Mouse (Mus musculus) cerebellum, postnatal 25 days (tissue): ENCODE data around the gene Grk3.

Experiments
- DNase-seq, 2 experiments: peaks; one replicate each; pipeline ENCODE4 v3.0.0; 2021; ENCODE audit warnings: mixed read lengths in 2 of 2

The Grk3 gene

DNA sequence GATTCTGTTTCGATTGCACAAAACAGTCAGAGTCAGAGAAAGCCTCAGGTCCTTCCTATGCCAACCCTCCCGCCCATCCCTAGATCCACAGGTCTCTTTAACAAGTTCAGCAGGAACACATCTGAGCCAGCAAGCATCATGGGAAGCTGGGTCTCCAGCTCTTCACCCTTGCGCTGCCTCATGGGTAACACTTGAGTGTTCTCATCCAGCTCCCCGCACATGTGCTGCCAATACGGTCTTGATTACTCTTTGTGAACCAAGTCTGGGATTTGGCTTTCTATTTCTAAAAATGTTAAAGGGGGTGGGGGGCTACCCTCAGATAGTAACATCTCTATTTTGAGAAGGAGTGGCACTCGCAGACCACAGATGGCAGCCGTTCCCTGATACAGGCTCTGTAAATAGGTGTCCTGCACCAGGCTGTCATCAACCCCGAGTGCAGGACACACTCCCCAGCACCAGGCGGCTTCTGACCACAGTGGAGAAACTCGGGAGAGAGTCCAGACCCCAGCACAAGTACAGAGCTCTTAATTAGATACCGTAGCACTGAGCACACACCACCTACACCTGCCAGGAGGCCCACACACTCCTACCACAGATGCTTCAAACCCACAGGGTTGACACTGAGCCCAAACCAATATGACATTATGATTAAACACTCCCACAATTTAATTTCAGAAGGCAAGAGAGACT, 82.6 kb downstream of the Grk3 start:
- no peak for DNase-seq

DNA sequence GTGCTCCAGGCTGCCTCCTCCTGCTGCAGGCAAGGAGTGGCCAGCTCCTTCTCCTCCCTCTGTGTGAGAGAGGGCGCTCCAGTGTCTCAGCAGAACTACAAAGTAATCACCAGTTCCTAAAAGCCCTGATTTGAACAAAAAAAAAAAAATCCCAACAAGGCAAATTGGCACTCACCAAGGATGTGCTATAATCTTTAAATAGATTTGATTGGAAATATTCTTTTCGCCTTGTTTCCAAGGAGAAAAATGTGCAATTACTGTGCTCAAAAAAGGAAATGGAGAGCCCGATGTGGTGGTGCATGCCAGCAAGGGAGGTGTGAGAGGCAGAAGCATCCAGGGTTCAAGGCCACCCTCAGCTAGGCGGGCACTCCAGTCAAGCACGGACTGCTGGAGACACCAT, 83.7 kb downstream of the Grk3 start:
- DNase-seq, result no peak

DNA sequence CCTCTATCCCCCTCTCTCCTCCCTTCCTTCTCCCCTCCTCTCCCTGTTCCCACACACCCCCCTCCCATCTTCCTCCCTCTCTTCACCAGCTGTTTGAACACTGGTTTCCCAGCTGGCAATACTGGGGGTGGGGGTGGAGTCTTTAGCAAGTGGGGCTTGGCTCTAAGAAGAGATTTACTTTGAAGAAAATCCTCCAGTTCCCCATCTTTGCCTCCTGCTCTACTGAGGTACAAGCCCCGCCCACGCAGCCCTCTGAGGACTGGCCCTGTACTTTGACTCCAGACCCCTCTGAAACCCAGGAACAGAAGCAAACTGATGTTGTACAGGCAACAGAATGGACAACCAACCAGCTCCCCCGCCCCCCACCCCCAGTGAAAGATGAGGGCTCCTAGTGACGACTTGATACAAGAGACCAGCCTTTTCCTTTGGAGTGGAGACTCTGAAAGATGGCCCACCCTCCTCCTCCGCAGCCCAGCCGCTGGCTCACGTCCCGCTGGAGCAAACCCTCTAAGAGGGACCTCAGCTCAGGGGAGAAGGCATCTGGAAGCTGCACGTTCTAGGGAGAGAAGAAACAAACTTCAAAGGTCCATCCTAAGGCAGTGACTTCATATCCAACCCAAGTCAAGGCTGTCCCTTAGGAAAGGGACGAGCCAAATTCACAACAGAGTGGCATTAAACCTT, 87.2 kb downstream of the Grk3 start:
- DNase-seq, result no peak

DNA sequence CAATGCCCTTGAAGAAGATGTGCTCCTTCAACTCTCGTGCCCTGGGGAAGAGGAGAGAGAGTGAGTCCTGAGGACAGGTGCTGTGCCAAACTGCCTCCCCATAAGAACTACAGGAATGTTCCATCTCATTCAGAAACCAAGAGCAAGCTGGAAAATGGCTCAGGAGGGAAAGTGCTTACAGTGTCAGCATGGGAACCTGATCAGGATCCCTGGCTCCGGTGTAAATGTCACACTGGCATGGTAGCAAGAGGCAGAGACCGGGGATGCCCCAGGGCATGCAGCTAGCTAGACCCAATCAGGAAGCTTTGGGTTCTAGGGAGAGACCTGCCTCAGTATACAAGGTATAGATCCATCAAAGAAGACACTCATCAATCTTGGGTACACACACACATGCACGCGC, 90.2 kb downstream of the Grk3 start:
- DNase-seq, result no peak

DNA sequence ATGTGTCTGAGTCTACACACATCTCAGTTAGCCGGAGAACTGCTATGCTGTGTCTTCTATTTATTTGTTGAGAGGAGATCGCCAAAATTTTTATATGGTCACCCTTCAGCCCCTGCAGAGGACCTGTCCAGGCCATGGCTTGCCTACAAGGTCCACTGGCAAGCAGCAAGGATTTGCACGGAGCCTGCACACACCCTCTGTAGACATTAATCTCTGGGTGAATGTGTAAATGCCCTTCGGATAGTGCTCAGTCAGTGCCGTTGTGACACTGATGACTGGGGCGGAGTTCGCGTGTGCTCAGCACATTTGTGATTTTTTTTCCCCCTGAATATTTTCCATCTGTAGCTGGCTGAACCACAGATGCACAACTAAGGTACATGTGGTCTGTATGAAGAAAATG, 90.8 kb downstream of the Grk3 start:
- DNase-seq, result no peak

DNA sequence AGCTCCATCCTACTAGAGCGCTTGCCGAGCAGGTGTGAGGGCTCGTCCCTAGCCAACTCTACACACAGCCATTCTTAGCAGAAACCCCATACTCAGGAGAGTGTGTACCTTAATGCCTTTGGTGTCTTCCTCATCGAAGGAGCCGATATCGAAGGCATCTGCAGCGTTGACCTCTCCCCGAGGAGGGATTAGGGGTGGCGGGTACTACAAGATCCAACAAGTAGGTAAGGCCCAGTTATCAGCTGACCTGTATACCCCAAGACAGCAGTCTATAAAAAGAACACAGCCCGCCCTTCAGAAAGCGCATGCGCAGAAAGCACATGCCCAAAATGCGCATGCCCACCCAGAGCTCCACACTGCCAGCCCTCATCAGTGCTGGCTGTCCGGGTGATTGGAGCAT, 91.8 kb downstream of the Grk3 start:
- no peak for DNase-seq

DNA sequence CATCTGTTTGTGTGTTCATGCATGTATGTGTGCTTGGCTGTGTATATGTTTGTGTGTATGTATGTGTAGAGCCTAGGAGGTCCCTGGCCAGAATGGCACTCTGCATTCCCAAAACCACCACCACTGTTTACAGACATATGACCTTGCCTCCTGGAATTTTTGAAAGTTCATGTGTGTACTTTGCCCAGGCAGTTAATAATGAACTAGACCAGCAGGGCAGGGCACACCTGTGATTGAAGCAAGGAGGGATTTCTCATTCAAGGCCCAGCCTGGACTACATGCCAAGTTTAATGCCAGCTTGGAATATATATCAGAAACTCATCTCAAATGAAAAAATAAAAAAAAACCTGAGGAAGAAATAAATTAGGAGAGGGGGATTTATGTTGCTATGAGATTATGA, 93.7 kb downstream of the Grk3 start:
- no peak for DNase-seq

DNA sequence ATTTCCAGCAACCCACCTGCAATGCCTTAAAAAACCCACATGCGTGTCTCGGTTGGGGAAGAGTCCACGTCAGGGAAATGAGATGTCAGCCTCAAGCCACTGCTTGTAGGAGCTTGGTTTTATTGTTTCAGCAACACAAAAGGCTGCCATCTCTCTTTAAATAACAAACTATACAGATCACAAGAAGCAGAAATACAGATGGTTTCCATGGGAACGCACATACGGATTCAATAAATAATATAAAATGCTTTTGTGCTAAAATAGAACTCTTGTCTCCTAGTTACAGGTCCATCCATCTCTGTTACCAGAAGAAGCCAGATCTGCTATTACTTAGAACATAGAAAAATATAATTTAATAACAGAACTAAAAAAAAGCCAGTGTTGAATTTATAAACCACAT, 105.2 kb downstream of the Grk3 start:
- no peak for DNase-seq

DNA sequence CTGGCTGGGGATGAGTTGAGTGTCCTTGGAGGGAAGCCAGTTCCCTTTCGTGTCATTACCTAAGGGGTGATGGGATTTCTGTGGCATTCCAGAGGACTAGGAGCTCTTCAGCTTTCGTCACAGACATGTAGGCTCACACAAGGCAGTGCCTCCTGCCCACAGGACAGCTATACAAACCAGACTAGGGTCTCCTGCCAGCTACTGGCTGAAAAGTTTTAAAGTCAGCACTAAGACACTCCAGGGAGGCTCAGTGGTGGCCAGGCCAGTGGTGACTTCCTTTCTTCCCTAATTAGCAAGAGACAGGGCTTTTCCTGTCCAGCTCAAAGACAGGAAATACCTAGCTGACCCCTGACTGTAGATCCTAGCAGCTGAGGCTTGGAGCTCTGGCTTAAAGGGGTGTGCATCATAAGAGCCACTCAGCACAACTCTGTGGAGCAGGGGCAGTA, 107.4 kb downstream of the Grk3 start:
- no peak for DNase-seq

DNA sequence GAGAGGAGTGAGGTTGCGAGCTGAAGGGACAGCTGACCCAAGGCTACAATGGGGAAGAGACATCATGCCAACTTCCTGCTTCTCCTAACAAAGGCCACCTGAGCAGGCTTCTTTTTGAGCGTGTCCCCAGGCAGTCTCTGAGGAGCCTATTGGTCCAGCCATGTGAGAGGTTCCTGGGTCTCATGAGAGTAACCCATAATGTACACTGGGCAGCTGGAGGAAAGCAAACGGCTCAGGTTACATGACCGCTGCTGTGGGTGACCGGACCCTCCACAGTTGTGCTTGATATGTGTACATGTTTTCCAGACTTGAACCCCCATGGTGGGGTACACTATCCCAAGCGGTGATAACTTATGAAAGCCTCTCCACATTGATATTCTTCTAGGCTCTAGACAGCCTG, 108.1 kb downstream of the Grk3 start:
- no peak for DNase-seq

DNA sequence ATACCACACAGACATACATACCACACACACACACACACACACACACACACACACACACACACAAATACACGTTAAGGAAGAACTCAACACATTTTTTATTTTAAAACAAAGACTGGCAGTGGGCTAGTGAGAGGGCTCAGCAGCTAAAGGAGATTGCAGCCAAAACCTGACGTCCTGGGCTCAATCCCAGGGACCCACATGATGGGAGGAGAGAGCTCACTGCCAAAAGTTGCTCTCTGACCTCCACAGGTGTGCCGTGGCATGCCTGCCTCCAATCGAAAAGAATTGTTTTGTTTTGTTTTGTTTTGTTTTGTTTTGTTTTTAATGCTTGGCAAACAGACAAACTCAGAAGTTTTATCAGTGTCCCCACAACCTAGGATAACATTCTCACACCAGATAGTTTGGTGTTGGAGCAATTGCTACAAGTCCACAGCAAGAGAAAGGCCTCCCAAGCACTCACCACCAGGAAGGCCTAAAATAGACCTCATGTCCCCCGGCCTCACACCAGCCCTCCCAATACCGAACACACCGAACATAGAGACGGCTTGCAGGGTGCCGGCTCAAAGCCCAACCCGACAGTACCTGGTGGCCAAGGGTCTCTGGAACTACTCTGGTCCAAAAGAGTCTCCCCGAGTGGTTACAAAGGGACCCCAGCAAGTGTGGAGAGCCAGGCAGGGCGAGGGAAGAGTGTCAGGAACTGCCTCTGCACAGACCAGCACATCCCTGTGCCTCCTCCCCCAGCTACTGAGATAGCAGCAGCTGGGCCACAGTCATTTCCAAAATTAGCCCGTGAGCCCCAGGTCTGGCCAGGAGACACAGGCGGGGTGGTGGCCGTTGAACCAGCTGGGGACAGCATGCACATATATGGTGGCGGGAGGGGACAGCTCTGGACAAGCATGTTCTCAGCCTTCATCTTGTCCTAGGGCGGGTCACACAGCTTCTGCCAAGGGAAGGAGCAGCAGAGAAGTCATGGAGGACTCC, 119.6 kb downstream of the Grk3 start, which contains the start of gene Myo18b:
Gene Myo18b, minus strand, starts transcription at position 689 of the 981 bp plus-strand sequence.
- DNase-seq, result no peak

DNA sequence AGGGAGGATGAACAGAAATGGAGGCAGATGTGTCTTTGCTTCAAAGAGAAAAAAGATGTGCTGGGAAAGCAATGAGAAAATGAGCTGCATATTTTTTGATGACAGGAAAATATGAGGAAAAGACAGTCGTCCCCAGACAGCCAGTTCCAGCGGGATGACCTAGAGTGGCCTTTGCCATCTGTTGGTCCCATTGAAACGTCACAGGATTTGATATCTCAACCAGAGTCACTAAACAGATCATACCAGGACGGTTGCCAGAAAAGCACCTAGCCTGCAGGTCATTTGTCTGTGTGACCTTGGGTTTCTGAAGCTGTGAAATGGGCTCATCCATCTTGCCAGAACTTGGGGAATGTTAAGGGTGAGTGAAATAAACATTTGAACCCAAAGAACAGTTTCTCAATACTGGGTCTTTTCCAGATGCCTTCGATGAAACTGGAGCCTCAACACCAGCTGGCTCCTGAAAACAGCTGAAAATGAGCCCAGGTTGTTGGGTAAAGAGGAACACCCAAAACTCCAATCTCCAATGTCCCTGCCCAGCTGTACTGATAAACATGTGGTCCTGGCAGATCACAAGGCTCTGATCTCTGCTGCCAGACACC, 122.0 kb downstream of the Grk3 start:
- DNase-seq, result no peak

DNA sequence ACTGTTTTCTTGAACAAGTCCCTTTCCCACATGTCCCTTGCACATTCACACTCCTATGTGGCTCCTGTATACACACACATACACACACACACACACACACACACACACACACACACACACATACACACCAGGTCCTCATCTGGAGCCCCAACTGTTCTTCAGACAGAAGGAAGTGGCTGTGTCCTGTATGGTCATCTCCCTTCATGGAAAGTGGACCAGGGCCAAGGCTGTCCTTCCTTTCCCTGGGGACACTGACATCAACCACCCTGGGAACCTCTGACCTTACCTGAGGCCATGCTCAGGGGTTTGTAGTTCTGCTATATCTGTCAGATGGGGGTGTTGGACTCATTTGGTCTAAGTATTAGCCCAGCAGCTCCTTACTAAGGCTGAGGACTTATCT, 123.2 kb downstream of the Grk3 start:
- no peak for DNase-seq

DNA sequence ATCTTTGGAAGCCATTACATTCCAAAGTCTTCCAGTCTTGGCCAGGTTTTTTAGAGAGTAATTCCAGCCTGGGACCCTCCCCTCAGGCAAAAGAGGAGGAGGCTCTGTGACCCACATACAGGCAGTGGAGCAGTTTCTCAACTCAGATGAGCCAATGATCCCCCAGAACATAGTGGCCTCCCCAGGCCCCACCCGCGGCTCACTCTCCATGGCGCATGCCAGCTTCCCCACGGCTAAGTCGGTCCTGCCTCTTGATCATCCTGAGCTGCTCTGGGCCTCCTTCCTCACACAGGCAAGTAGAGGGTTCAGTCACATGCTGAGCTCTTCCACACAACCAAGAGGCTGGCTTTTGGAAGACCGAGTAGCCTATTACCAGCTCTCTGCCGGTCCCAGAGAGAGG, 126.9 kb downstream of the Grk3 start:
- DNase-seq, result no peak

DNA sequence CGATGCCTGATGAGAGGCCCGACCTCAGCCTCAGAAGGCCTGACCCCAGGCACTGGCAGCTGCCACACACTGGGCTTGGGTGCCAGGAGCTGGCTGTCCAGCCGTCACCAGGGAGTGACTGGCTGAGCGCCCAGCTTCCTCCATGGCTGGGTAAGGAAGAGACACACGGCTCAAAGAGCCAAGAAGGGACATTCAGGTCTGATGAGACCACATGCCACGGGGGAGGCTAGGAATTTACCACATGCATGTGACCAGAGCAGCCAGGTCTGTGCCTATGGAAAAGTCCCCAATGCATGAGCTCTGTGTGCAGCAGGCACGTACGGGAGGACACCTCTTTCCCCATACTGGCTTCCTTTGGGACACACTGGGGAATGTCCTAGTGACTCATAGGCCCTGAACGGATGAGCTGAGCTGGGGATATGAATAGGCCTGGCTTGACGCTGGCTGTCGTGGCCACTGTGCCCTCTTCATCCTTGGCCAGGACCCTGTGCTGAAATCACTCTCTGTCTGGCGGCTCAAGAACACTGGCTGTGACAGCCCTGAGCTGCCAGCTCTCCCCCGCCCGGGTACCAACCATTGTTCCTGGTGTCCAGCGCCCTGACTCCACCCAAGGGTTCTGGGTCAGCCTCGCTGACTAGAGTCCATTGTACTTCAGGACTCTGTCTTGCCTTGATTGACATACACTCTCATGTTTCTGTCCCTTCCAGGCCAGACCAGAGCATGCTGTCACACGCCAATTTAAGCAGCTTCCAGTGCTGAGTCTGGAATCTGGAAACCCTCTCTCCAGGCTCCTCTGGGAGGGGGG, 128.7 kb downstream of the Grk3 start:
- DNase-seq, result peak; percentile 71 to 81

DNA sequence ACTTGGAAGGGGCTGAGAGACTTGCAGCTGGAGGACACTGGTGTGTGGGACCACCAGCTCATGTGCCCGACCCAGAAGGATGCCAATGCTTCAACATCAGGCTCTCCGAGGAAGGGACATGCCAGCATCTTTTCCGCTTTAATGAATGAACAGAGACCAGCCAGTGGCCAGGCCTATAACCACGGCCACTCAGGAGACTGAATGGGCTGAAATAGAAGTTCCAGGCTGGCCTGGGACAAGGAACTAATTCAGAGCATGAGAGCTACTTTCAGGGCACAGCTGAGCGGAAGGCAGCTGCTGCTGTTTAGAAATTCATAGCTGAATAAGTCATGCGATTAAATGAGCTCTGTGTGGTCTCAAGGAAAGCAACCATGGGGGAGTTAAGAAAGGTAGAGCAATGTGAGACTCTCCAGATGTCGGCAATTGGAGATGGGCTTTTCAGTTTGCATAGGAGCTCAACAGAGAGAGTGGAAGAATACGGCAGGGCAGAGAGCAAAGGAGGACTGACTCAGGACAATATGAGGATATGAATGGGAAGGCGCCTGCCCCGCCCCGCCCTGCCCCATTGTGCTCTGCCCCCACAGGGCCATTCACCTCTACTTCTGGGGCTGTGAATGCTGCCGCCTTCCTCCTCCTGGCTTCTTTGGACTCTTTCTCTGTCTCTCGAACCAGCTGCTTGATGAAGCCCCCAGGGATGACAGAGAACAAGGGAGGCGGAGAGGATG, 138.0 kb downstream of the Grk3 start:
- DNase-seq, result no peak

DNA sequence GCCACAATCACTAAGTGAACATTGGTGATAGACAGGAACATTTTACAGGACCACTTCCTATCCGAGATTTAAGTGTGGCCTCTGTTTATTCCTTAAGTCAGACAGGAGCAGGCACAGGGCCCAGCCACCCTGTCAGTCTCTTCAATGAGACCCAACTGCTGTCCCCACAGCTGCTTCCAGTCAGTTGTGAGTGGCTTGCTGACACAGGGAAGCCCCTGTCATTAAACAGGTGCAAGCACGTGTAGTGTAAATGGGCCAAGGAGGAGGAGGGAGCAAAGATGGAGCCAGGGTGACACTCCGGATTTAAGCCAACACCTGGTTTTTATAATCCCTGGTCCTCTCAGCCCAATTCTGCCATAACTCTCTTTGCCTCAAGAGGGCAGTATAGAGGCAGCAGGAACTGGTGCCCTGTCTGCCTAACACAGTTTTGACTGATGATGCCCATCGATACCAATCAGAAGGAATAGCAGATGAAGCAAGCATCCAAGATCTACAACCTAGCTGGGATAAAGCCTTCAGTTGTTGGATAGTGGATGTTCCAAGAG, 138.7 kb downstream of the Grk3 start:
- DNase-seq, result peak; percentile 60 to 77

DNA sequence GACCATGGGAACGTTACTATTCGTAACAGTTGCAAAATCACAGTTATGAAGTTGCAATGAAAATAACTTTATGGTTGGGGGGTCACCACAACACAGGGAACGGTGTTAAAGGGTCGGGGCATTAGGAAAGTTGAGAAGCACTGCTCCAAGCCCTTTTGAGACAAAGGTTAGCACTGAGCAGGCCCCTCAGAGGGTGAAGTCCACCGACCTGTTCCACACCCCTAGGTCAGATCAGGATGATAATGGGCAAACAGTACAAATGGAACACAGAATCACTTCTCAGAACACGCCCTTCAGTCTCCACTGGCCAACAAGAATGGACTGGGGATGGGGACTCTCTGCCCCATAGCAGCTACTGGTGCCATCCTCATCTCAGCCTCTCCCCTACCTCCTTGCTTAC, 142.6 kb downstream of the Grk3 start:
- DNase-seq, result no peak

DNA sequence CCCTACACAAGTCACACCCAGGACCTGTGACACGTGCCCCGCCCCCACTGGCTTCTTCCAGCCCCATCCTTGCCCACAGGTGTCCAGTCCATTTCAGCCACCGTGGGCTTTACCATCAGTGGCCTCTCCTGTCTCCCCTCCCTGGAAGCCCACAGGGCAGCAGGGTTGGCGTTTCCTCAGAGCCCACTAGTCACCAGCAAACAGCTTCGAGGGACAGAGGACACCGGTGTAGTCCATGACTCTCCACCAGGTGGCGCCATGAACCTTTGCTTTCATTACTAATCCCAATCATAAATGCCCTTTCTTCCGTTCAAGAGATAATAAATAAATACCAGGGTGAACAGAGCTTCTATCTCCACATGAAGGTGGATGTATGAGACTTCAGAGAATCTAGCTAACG, 144.9 kb downstream of the Grk3 start:
- DNase-seq, result peak; percentile 82 to 89

DNA sequence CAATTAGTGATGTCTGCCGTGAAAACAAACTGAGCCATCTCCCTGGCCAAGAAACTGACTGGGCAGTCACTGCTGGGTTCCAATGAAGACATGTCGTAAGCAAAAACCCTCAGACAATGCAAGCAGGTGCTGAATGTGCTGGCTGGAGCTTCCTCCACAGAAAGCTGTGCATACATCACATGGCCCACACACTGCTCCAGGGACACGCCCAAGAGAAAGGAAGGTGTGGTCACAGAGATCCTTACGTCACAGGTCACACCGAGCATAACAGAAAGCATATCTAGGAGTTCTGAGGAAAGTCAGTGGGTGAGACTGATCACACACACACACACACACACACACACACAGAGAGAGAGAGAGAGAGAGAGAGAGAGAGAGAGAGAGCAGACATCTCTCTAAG, 147.0 kb downstream of the Grk3 start:
- DNase-seq, result no peak

DNA sequence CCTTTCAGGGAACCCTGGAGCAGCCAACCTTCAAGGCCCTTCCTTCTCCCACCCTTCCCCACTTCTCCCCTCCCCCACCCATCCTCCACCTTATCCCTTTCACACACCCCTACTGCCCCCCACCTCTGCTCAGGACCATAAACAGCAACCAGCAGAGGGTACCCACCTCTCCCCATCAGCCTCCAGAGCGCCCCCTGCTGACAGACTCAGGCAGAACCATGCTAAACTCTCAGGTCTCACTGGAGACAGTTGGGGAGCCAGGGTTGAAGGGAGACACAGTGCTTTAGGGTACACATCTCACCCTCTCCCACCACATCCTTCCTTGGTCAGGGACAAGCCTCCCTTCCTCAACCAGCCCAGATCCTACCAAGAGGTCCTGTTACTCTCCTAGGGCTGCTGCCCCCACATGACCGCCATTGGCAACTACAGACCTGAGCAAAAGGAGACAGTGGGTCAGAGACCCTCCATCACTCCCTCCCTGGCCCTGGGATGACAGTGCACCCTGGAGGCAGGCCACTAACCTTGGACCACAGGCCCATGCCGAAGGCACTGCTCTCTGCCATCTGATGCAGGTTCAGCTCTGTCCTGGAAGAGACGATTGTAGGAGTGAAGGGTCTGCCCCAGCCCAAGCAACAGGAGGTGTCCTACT, 150.7 kb downstream of the Grk3 start:
- peak; percentile 63 to 79 for DNase-seq
